Mouse (Mus musculus): ENCODE data around the gene 2310034C09Rik.
"Not testable (repeated sequence)": the region's sequence is repeated elsewhere in the genome, so short reads cannot be mapped to it uniquely, and the experiment has no call there.

Gene 2310034C09Rik

GRCm38 (mm10) chr16:88758547-88758946 lies at the start of gene 2310034C09Rik:
Gene 2310034C09Rik (plus strand): TSS chr16:88758847.
- not testable (repeated sequence) for DNase-seq (ENCODE audit: low spot score in 2 of 2)

DNA sequence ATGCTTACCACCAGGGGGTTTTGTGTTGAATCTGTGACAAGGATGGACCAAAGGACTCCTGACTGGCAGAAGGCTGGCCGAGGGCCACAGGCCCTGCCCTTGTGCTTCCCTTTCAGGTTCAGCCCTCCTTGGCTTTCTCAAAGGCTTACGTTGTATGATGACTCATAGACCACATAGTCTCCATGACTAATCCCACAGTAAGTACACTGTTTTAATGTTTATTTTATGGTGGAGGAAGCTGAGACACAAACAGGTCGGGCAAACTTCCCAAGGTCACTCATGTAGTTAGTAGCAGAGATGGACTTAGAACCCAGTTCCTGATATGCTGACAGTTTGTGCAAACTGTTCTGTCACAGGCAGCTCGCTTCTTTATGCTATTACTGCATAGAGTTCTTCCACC lies 47.9 kb upstream of the 2310034C09Rik start:
- DNase-seq (ENCODE audit: low spot score in 2 of 2): no peak

- DNase-seq (ENCODE audit: low spot score in 2 of 2): no peak
Observed at GRCm38 (mm10) chr16:88711245-88711644, 47.4 kb upstream of the 2310034C09Rik start.

- DNase-seq (ENCODE audit: low spot score in 2 of 2): no peak
Observed at GRCm38 (mm10) chr16:88716549-88716948, 42.1 kb upstream of the 2310034C09Rik start.

DNA sequence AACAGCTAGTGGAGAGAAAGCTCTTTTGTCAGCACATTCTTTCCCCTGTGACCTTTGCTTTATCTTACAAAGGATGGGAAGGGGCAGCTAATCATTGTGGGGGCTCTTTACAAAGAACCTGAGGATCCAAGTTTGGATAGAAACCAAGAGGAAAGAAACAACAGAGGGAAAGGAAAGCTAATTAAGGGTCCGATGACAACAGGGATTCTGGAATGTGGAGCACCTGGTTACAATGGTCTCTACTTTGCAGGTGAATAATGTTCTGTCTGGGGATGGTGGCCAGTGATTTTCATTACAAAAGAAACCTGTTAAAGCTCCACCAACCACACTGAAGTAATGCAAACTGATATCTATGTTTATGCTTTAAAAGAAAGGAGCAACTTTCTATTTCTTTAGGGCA lies 38.6 kb upstream of the 2310034C09Rik start:
- DNase-seq (ENCODE audit: low spot score in 2 of 2): no peak

- DNase-seq (ENCODE audit: low spot score in 2 of 2): no peak
Observed at GRCm38 (mm10) chr16:88728812-88729275, 29.8 kb upstream of the 2310034C09Rik start, which contains the start of gene Krtap13-1. Gene Krtap13-1 (plus strand): TSS chr16:88728862.

- DNase-seq (ENCODE audit: low spot score in 2 of 2): no peak
Observed at GRCm38 (mm10) chr16:88735391-88735790, 23.3 kb upstream of the 2310034C09Rik start.

GRCm38 (mm10) chr16:88744750-88745340 lies 13.8 kb upstream of the 2310034C09Rik start:
- DNase-seq (ENCODE audit: low spot score in 2 of 2): no peak

DNA sequence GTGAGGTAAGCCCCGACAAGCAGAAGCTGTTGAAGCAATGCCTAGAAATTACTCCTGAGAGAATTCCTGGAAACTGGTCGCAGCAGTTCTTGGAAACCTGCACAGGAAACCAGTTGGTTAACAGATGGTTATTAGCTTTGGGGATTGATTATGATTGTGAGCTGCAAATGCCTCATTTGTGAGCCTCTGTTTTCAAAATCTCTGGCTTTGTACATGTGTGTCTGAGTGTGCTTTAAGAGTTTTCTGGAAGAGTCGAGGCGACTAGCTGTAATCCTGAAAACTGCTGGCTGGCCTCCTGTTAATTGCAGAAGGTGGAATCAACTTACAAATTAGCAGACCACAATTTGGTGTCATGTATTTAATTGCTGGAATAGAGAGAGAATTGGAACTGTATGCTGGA lies 10.7 kb upstream of the 2310034C09Rik start:
- DNase-seq (ENCODE audit: low spot score in 2 of 2): no peak

- not testable (repeated sequence) for DNase-seq (ENCODE audit: low spot score in 2 of 2)
Observed at GRCm38 (mm10) chr16:88751535-88751934, 7.1 kb upstream of the 2310034C09Rik start, which contains the start of gene Krtap13. Gene Krtap13 (minus strand): TSS chr16:88751635.

DNA sequence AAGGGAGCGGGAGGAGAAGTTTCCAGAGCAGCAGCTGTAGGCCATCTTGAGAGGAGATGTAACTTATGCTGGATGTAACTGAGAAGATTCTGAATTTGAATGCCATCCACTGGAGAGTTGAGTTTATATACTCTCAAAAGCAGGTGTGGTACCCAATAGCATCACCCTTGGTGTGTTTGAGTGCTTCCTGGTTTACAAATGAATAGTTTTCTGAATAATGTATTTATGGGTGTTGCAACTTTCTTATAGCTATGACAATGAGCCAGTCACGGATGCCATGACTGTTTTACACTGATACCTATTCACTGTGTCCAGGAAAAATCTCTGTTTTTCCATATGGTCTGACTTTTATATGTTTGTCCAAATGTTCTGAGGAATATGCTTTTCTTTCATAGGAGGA lies 15.5 kb downstream of the 2310034C09Rik start, which contains the start of gene 2310057N15Rik:
2310057N15Rik (minus strand) TSS at position 101 of the 400 bp plus-strand sequence.
- DNase-seq (ENCODE audit: low spot score in 2 of 2): no peak

DNA sequence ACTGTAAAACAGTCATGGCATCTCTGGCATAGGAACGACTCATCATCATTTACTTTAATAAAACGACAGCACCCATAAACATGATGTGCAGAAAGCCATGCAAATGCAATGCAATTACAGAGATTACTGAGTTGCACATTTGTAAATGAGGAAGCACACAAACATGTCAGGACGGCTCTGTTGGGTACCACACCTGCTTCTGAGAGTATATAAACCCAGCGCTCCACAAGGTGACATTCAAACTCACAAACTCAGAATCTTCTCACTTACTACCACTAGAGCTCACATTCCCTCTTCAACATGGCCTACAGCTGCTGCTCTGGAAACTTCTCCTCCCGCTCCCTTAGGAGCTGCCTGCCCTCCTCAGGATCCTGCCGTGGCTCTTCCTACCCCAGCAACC lies 18.9 kb downstream of the 2310034C09Rik start, which contains the start of gene Gm5965:
Gm5965 (plus strand) TSS at position 301 of the 400 bp plus-strand sequence.
- DNase-seq (ENCODE audit: low spot score in 2 of 2): no peak

GRCm38 (mm10) chr16:88786786-88787185 lies 28.1 kb downstream of the 2310034C09Rik start:
- DNase-seq (ENCODE audit: low spot score in 2 of 2): no peak
